Mouse (Mus musculus): ENCODE measurements around the gene Vdac1.

- TF ChIP-seq CTCF (IDR thresholded peaks at IDR 0.05; ENCODE audit: low read depth) (no peak), EP300 (IDR thresholded peaks at IDR 0.05; ENCODE audit: low read depth) (no peak)
Measured at GRCm38 (mm10) chr11:52396597-52397188, 36.0 kb downstream of the Vdac1 start.

Measured in liver, embryonic 14.5 days (tissue).